Mouse (Mus musculus) limb, embryonic 10.5 days (tissue): ENCODE data around the gene Cited2. TPM values are rescaled to one million over a fixed set of nuclear protein-coding genes. Genes with fewer than 3 reads are reported as not detected.

Experiments
- DNase-seq: peaks from one replicate; pipeline ENCODE4 v3.0.0-alpha.2; 2017; ENCODE audit warnings: low spot score
- H3K27ac ChIP-seq: fragments of 300-500 bp; sonication (generic); 2 replicates; pipeline ENCODE4 v1.5.1; 2016; ENCODE audit warnings: mild to moderate bottlenecking
- H3K27me3 ChIP-seq: fragments of 300-500 bp; sonication (generic); 2 replicates; pipeline ENCODE4 v1.6.1; 2016; ENCODE audit warnings: low read depth, mild to moderate bottlenecking; ENCODE audit not compliant: poor library complexity, severe bottlenecking
- H3K36me3 ChIP-seq: fragments of 300-500 bp; sonication (generic); 2 replicates; pipeline ENCODE4 v1.6.1; 2016; ENCODE audit warnings: mild to moderate bottlenecking, moderate library complexity
- H3K4me1 ChIP-seq: fragments of 300-500 bp; sonication (generic); 2 replicates; pipeline ENCODE4 v1.6.1; 2016
- H3K4me3 ChIP-seq: fragments of 300-500 bp; sonication (generic); 2 replicates; pipeline ENCODE4 v1.5.1; 2016; ENCODE audit warnings: mild to moderate bottlenecking, moderate library complexity
- H3K9me3 ChIP-seq: fragments of 300-500 bp; sonication (generic); replicated peaks from 2 replicates; pipeline ENCODE4 v1.6.1; 2016; ENCODE audit warnings: mild to moderate bottlenecking
- WGBS: fragments of 180-500 bp; shearing (Covaris S2); methylation state at CpG from one replicate; pipeline ENCODE4 v1.1.7; 2016; 5-methylcytosine and 5-hydroxymethylcytosine counted together
- polyA plus RNA-seq: library from polyadenylated mRNA; unstranded; fragments of >200 nt; fragmentation: Nextera tagmentation; extraction: Ambion mirVana; gene quantifications from 2 replicates; pipeline ENCODE4 v1.2.1, GENCODE M21; 2016

Gene Cited2
- polyA plus RNA-seq, 1 experiment from 2014 or later, result 49.9 TPM

DNA sequence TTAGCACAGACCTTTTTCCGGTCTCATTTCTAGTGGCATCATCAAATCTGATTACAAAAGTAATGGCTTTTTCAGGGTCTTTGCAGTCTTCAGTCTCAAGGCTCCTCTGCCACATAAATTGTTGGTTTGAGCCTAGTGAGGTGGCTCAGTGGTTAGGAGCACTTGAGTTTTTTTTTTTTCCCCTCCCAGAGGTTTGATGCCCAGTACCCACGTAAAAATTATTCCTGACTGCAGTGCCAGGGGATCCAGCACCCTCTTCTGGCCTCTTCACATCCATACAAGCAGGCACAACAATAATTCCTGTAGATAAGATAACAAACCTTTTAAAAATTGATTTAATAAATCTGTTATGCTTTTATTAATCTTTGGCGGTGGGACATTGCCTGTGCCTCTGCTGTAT is 51.3 kb downstream of the Cited2 start:
- Histone ChIP-seq H3K4me3 (no peak overlapping the region), H3K36me3 (no peaks in the 10 kb centered on the region), H3K27me3 (no peaks in the 10 kb centered on the region), H3K27ac (no peak overlapping the region), H3K4me1 (peaks cover 6% of the 10 kb centered on the region; the same call in 1 of the 2 replicates), H3K9me3 (no peaks in the 10 kb centered on the region)
- DNase-seq, result no peak
- WGBS, result 88% methylated on average over 3 of the region's 3 CpGs

DNA sequence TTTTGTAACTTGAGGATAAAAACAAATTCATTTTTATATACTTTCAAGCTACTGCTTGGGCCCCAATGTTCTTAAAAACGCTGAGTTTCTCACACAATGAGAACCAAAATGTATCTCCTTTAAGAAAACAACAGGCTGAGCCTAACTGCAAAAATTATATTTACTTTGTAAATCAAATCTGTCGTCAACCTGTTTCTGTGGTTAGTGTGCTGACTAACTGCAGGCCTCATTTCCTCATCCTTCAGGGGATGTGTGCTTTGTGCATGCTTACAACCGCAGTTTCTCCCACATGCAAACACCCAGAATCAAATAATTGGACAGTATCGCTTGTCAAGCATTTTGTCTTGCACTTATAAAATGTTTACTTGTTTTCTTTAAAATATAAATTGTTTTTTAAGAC is 52.1 kb downstream of the Cited2 start:
- H3K36me3 ChIP-seq, result no peaks in the 10 kb centered on the region
- H3K27me3 ChIP-seq, result no peaks in the 10 kb centered on the region
- no peaks in the 10 kb centered on the region for H3K9me3 ChIP-seq
- H3K4me3 ChIP-seq, result no peak overlapping the region
- no peak overlapping the region for H3K27ac ChIP-seq
- no peaks in the 10 kb centered on the region; the same call in 1 of the 2 replicates for H3K4me1 ChIP-seq
- WGBS, result 88% methylated on average over 4 of the region's 4 CpGs
- DNase-seq, result no peak

Other genes with a start within 250 kb of the Cited2 start
- gene Txlnb, start 73.0 kb downstream of the Cited2 start, polyA plus RNA-seq, result 0.31 and 0.56 TPM in 2 replicates
- 2.6 and 3.6 TPM in 2 replicates for gene Heca, start 224.8 kb downstream of the Cited2 start, polyA plus RNA-seq